Mouse (Mus musculus) layer of hippocampus, adult 2 months (tissue): ENCODE measurements around the gene Ergic1. TPM values are rescaled to one million over a fixed set of nuclear protein-coding genes. Genes with fewer than 3 reads are reported as not detected.
A peak's percentile ranks its signal among the peaks of the same experiment; 100 is the strongest.

Experiments used
- DNase-seq, 2 experiments: peaks; one replicate each; pipeline ENCODE4 v3.0.0; 2022; ENCODE audit warnings: low spot score in 2 of 2
- H3K27ac ChIP-seq: fragments of 200-600 bp; 2 replicates; pipeline ENCODE4 v1.8.1; 2022
- H3K4me3 ChIP-seq: fragments of 200-600 bp; 2 replicates; pipeline ENCODE4 v1.8.1; 2022; ENCODE audit warnings: mild to moderate bottlenecking
- CTCF ChIP-seq: fragments of 200-600 bp; conservative IDR thresholded peaks from 2 replicates; pipeline ENCODE4 v1.8.1; 2022; ENCODE audit warnings: antibody characterized with exemption, mild to moderate bottlenecking, moderate library complexity
- total RNA-seq, 2 experiments: library from RNA; stranded (reverse); gene quantifications; 2 replicates each; pipeline ENCODE4 v1.2.3; 2021

Gene Ergic1
- total RNA-seq, 2 experiments from 2014 or later = 121 to 124 TPM

- no peak for TF ChIP-seq CTCF
- no peak for DNase-seq
- Histone ChIP-seq H3K27ac (peak overlapping the region; percentile 62; the same call in 1 of the 2 replicates), H3K4me3 (no peak overlapping the region)
These were observed 58.3 kb downstream of the Ergic1 start for GRCm38 (mm10) chr17:26619577-26619976.

DNA sequence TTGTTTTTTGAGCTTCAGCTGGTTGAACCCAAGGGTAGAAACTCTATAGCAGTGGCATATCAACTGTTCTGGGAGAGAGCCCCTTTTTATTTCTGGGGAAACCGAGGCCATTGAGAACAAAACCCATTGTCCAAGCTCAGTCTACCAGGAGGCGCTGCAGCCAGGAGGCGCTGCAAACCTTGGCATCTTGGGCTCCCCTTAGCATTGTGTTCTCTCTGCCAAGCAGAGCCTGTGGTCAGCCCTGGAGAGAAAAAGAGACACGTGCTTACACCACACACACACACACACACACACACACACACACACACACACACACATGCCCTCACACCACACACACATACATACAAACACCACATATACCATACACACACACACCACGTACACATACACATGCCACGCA lies 59.0 kb downstream of the Ergic1 start:
- peak overlapping the region; percentile 81; the same call in 1 of the 2 replicates for H3K27ac ChIP-seq
- no peak overlapping the region for H3K4me3 ChIP-seq
- no peak for DNase-seq
- peak; percentile 38 for TF ChIP-seq CTCF

- no peak for DNase-seq
- no peak for TF ChIP-seq CTCF
- Histone ChIP-seq H3K4me3 (no peak overlapping the region), H3K27ac (peak overlapping the region; percentile 81)
These were observed 59.8 kb downstream of the Ergic1 start for GRCm38 (mm10) chr17:26620786-26621766.

DNA sequence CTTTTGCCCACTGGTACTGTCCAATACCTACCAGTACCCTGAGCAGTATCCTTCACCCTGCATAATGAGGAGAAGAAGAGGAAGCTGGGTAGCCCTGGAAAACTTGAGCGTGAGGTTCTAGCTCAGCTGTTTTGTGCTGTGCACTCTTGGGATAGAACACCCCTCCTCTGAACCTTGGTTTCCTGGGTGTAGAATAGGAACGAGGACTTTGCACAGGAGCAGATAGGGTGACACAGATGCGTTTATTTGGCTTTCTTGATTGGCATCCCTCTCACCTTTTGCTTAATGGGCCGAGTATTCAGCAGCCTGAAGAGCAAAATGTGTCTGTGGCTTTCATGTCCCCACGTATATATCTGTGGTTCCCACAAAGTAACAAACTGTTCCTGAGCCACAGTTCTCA lies 60.6 kb downstream of the Ergic1 start:
- no peak for TF ChIP-seq CTCF
- Histone ChIP-seq H3K27ac (peak overlapping the region; percentile 81), H3K4me3 (no peak overlapping the region)
- DNase-seq = no peak

GRCm38 (mm10) chr17:26623991-26624390 lies 62.7 kb downstream of the Ergic1 start:
- no peak overlapping the region for H3K27ac ChIP-seq
- no peak for DNase-seq
- TF ChIP-seq CTCF = no peak
- no peak overlapping the region for H3K4me3 ChIP-seq

DNA sequence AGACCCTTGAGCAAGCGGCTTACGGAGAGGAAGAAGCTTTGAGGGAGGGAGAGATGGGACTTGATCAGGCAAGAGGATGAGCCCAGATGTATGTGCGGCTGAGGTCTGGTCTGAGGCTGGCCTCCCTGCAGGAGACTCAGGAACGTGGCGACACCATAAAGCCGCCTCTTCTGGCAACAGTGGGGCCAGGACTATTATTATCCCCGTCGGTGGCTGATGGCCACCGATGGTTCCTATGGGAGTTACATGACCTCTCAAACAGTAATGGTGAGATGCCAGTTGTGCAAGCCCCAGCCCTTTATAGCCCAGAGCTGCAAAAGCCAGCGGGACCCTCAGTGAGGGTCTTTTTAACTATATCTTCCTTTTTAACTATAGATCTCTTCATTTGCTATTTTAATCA lies 63.7 kb downstream of the Ergic1 start:
- DNase-seq = no peak
- no peak overlapping the region for H3K27ac ChIP-seq
- no peak overlapping the region for H3K4me3 ChIP-seq
- TF ChIP-seq CTCF = no peak

DNA sequence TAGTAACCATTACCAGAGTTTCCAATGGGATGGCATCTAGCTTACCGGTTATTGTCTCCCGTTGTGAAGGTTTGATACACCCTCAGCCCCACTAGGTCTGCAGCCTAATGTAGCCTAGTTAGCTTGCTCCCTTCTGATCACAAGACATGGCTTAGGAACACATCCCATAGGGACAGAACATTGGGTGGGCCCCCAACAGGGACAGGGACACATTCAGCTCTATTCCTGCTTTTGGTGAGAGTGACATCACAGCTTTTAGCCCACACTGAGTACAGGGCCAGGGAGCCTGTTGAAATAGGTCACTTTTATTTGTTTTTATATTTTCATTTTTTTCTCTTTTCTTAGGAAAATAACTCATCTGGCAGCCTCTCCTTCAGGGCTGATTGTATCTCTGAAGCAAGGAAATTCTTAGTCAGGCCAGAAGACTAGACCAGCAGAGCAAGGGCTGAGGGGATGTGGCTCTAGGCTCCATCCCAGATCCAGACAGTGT lies 64.3 kb downstream of the Ergic1 start:
- no peak for DNase-seq
- TF ChIP-seq CTCF = no peak
- no peak overlapping the region for H3K27ac ChIP-seq
- H3K4me3 ChIP-seq = no peak overlapping the region

DNA sequence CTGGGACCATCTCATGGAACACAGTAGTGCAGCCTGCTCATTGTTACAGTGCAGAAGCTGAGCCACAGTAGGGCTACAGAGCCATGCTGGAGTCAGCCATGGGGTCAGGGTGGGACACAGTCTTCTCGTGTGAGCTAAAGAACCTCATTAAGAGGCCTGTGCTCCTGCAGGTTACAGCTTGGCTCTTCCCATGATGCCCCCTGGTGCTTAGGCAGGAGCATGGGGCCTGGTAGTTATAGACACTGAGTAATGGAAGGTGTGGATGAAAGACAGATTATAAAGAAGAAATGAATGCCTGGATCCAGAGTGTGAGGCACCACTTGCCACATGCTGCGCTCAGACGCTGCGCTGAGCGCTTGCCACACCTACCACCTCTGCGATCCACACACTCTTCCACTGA lies 67.2 kb downstream of the Ergic1 start:
- TF ChIP-seq CTCF = peak; percentile 41
- no peak overlapping the region for H3K4me3 ChIP-seq
- H3K27ac ChIP-seq = no peak overlapping the region
- DNase-seq = no peak

- no peak overlapping the region for H3K27ac ChIP-seq
- DNase-seq = no peak
- TF ChIP-seq CTCF = no peak
- no peak overlapping the region for H3K4me3 ChIP-seq
These were observed 67.6 kb downstream of the Ergic1 start for GRCm38 (mm10) chr17:26628936-26629335.

DNA sequence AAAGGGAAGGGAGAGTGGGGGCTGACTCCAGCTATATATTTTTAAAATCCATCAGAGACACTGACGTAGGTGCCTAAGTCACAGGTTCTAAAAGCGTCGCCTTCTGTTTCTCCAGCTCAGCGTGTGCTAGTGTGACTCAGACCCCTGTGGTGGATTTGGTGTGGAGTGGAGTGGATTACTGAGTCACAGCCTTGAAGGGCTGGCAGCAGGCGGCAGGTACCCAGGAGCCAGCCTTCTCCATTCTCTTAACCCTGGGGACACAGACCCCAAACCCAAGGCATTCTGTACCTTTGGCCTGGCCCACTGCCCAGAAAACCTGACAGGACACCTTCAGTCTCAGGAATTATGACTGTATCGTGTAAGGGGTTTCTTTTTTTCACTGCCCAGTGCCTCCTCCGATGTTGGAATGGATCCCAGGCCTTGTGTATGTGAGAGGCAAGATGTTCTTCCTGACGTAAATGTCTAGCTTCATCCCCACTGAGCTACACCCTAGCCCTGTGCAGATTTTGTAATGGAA lies 70.6 kb downstream of the Ergic1 start:
- H3K27ac ChIP-seq = peak overlapping the region; percentile 72
- TF ChIP-seq CTCF = no peak
- H3K4me3 ChIP-seq = no peak overlapping the region
- DNase-seq = peak; percentile 51 to 64

DNA sequence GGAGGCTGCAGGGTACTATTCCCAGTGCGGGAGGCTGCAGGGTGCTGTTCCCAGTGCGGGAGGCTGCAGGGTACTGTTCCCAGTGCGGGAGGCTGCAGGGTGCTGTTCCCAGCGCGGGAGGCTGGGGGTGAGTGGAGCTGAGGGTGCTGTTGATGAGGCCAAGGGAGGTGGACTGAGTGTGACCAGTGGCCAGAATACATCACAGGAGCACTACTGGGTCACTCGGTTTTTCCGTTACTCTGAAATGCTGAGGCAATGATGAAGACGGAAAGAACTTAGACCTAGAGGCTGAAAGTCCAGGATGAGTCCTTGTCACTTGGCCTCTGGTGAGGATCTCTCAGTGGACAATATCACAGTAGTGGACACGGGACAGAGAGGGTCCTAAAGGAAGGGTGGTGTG lies 71.9 kb downstream of the Ergic1 start:
- Histone ChIP-seq H3K27ac (no peak overlapping the region), H3K4me3 (no peak overlapping the region)
- no peak for DNase-seq
- no peak for TF ChIP-seq CTCF

DNA sequence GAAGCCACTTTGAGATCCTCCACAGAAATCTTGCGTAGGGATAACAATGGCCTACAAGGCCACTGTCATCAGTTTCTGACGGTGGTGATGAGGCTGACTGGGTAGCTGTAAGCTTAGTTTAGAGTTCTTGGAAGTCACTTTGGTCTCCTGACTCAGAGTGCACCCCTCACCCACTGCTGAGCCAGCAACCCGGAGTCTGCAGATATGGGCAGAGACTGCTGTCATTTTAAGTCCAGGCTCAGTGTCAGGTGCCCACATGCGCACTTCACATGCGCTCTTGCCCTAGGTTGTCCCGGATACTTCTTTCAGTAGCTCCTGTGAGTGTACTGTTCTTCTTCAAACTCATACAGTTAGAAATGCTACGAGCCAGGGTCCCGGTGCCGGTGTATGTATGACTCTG lies 72.6 kb downstream of the Ergic1 start:
- no peak overlapping the region for H3K27ac ChIP-seq
- no peak for TF ChIP-seq CTCF
- no peak for DNase-seq
- H3K4me3 ChIP-seq = no peak overlapping the region

- Histone ChIP-seq H3K27ac (peak overlapping the region; percentile 11; the same call in 1 of the 2 replicates), H3K4me3 (no peak overlapping the region)
- no peak for TF ChIP-seq CTCF
- DNase-seq = no peak
These were observed 73.2 kb downstream of the Ergic1 start for GRCm38 (mm10) chr17:26634539-26634938.
